Mouse (Mus musculus) limb, embryonic 13.5 days (tissue): ENCODE measurements around the gene Myadml2. TPM values are rescaled to one million over a fixed set of nuclear protein-coding genes. Genes with fewer than 3 reads are reported as not detected.

Experiments
- ATAC-seq: fragments of 200-750 bp; cut with Nextera tagmentation; 2 replicates; pipeline ENCODE4 v1.8.0; 2017; ENCODE audit warnings: low read depth, moderate number of reproducible peaks, moderate TSS enrichment; ENCODE audit not compliant: low FRiP score
- H3K27ac ChIP-seq: fragments of 300-500 bp; sonication (generic); 2 replicates; pipeline ENCODE4 v1.5.1; 2015; ENCODE audit warnings: inconsistent platforms, mild to moderate bottlenecking, moderate library complexity
- H3K27me3 ChIP-seq: fragments of 300-500 bp; sonication (generic); 2 replicates; pipeline ENCODE4 v1.6.1; 2015; ENCODE audit warnings: mild to moderate bottlenecking, inconsistent platforms
- H3K36me3 ChIP-seq: fragments of 300-500 bp; sonication (generic); 2 replicates; pipeline ENCODE4 v1.6.1; 2015; ENCODE audit warnings: inconsistent platforms, mild to moderate bottlenecking, moderate library complexity
- H3K4me1 ChIP-seq: fragments of 300-500 bp; sonication (generic); 2 replicates; pipeline ENCODE4 v1.6.1; 2015; ENCODE audit warnings: inconsistent platforms
- H3K4me2 ChIP-seq: fragments of 300-500 bp; sonication (generic); replicated peaks from 2 replicates; pipeline ENCODE4 v1.6.1; 2015; ENCODE audit warnings: inconsistent platforms, mild to moderate bottlenecking, moderate library complexity
- H3K4me3 ChIP-seq: fragments of 300-500 bp; sonication (generic); 2 replicates; pipeline ENCODE4 v1.5.1; 2015; ENCODE audit warnings: moderate library complexity, mild to moderate bottlenecking, inconsistent platforms
- H3K9ac ChIP-seq: fragments of 300-500 bp; sonication (generic); 2 replicates; pipeline ENCODE4 v1.6.1; 2015; ENCODE audit warnings: mild to moderate bottlenecking, inconsistent platforms
- H3K9me3 ChIP-seq: fragments of 300-500 bp; sonication (generic); 2 replicates; pipeline ENCODE4 v1.6.1; 2016; ENCODE audit warnings: inconsistent platforms
- WGBS: fragments of 180-500 bp; shearing (Covaris S2); methylation state at CpG from one replicate; pipeline ENCODE4 v1.1.7; 2015; 5-methylcytosine and 5-hydroxymethylcytosine counted together
- polyA plus RNA-seq: library from polyadenylated mRNA; unstranded; fragments of >200 nt; fragmentation: Nextera tagmentation; extraction: Ambion mirVana; gene quantifications from 2 replicates; pipeline ENCODE4 v1.2.1, GENCODE M21; 2015

The Myadml2 gene
- 0.36 and 1.3 TPM in 2 replicates for polyA plus RNA-seq

- H3K27ac ChIP-seq: no peak within 1 kb of the TSS
- H3K27me3 ChIP-seq: peaks cover 16% of the 10 kb centered on the region
- H3K9ac ChIP-seq: no peak within 1 kb of the TSS
- H3K36me3 ChIP-seq: no peaks in the 10 kb centered on the region
- H3K4me2 ChIP-seq: peak within 1 kb of the TSS; percentile 48
- H3K4me1 ChIP-seq: peaks cover 15% of the 10 kb centered on the region
- 8% methylated on average over 13 of the region's 13 CpGs for WGBS
- peak within 1 kb of the TSS; percentile 8; the same call in 1 of the 2 replicates for H3K4me3 ChIP-seq
- H3K9me3 ChIP-seq: no peaks in the 10 kb centered on the region
- ATAC-seq: no peak
These were observed at the start of gene Myadml2 for GRCm38 (mm10) chr11:120648001-120648476. Gene Myadml2, minus strand, starts transcription at chr11:120648158.

- Histone ChIP-seq H3K36me3 (peaks cover 77% of the 10 kb centered on the region), H3K27me3 (no peaks in the 10 kb centered on the region), H3K27ac (no peak overlapping the region), H3K9me3 (no peaks in the 10 kb centered on the region), H3K4me2 (no peak overlapping the region), H3K4me3 (no peak overlapping the region), H3K4me1 (peaks cover 28% of the 10 kb centered on the region), H3K9ac (peak overlapping the region; percentile 50; the same call in 1 of the 2 replicates)
- WGBS: 38% methylated on average over 10 of the region's 10 CpGs
- ATAC-seq: no peak
These were observed 49.8 kb upstream of the Myadml2 start for GRCm38 (mm10) chr11:120697741-120698140.

- H3K36me3 ChIP-seq: peaks cover 76% of the 10 kb centered on the region
- no peak overlapping the region for H3K27ac ChIP-seq
These were observed 48.6 kb upstream of the Myadml2 start for GRCm38 (mm10) chr11:120696568-120696967.

GRCm38 (mm10) chr11:120695641-120696040 lies 47.7 kb upstream of the Myadml2 start:
- Histone ChIP-seq H3K27me3 (no peaks in the 10 kb centered on the region), H3K9ac (peak overlapping the region; percentile 53), H3K4me1 (peaks cover 28% of the 10 kb centered on the region), H3K36me3 (peaks cover 73% of the 10 kb centered on the region), H3K9me3 (no peaks in the 10 kb centered on the region), H3K4me2 (peak overlapping the region; percentile 14; the same call in 1 of the 2 replicates), H3K27ac (peak overlapping the region; percentile 63; the same call in 1 of the 2 replicates), H3K4me3 (no peak overlapping the region)
- 10% methylated on average over 12 of the region's 12 CpGs for WGBS
- peak; percentile 25; the same call in 1 of the 2 replicates for ATAC-seq

More at GRCm38 (mm10) chr11:120696568-120696967, 48.6 kb upstream of the Myadml2 start:
- no peaks in the 10 kb centered on the region for H3K27me3 ChIP-seq
- peaks cover 28% of the 10 kb centered on the region for H3K4me1 ChIP-seq
- WGBS: 89% methylated on average over 6 of the region's 6 CpGs
- no peak overlapping the region for H3K9ac ChIP-seq
- H3K4me2 ChIP-seq: no peak overlapping the region
- H3K4me3 ChIP-seq: no peak overlapping the region
- ATAC-seq: no peak
- H3K9me3 ChIP-seq: no peaks in the 10 kb centered on the region

- H3K36me3 ChIP-seq: peaks cover 73% of the 10 kb centered on the region
- peak; percentile 57 for ATAC-seq
- H3K4me3 ChIP-seq: no peak overlapping the region
- H3K4me1 ChIP-seq: peaks cover 28% of the 10 kb centered on the region
- peak overlapping the region; percentile 63; the same call in 1 of the 2 replicates for H3K27ac ChIP-seq
- H3K9me3 ChIP-seq: no peaks in the 10 kb centered on the region
- no peaks in the 10 kb centered on the region for H3K27me3 ChIP-seq
- H3K4me2 ChIP-seq: no peak overlapping the region
- 8% methylated on average over 4 of the region's 4 CpGs for WGBS
- peak overlapping the region; percentile 26 for H3K9ac ChIP-seq
These were observed 47.2 kb upstream of the Myadml2 start for GRCm38 (mm10) chr11:120695184-120695583.

GRCm38 (mm10) chr11:120693461-120693860 lies 45.5 kb upstream of the Myadml2 start:
- ATAC-seq: no peak
- Histone ChIP-seq H3K4me1 (peaks cover 28% of the 10 kb centered on the region), H3K27ac (no peak overlapping the region), H3K36me3 (peaks cover 71% of the 10 kb centered on the region), H3K4me3 (no peak overlapping the region), H3K9me3 (no peaks in the 10 kb centered on the region), H3K9ac (no peak overlapping the region), H3K4me2 (no peak overlapping the region), H3K27me3 (no peaks in the 10 kb centered on the region)
- 87% methylated on average over 3 of the region's 3 CpGs for WGBS

GRCm38 (mm10) chr11:120692471-120693011 lies 44.6 kb upstream of the Myadml2 start:
- WGBS: 91% methylated on average over 4 of the region's 4 CpGs
- no peak for ATAC-seq

GRCm38 (mm10) chr11:120689365-120689764 lies 41.4 kb upstream of the Myadml2 start:
- no peak overlapping the region for H3K4me3 ChIP-seq
- no peaks in the 10 kb centered on the region for H3K9me3 ChIP-seq
- H3K27me3 ChIP-seq: no peaks in the 10 kb centered on the region
- no peak overlapping the region; the same call in 1 of the 2 replicates for H3K9ac ChIP-seq
- 0 out of 2 replicates have a peak, but pooled peaks cover under 1% of the 10 kb centered on the region for H3K4me1 ChIP-seq
- peaks cover 86% of the 10 kb centered on the region for H3K36me3 ChIP-seq
- H3K27ac ChIP-seq: no peak overlapping the region
- ATAC-seq: no peak
- WGBS: 80% methylated on average over 3 of the region's 3 CpGs
- no peak overlapping the region for H3K4me2 ChIP-seq

More at GRCm38 (mm10) chr11:120692471-120693011, 44.6 kb upstream of the Myadml2 start:
- no peak overlapping the region for H3K4me3 ChIP-seq
- H3K9me3 ChIP-seq: no peaks in the 10 kb centered on the region
- H3K27me3 ChIP-seq: no peaks in the 10 kb centered on the region
- peaks cover 21% of the 10 kb centered on the region for H3K4me1 ChIP-seq
- peaks cover 75% of the 10 kb centered on the region for H3K36me3 ChIP-seq
- H3K27ac ChIP-seq: no peak overlapping the region
- no peak overlapping the region for H3K9ac ChIP-seq
- no peak overlapping the region for H3K4me2 ChIP-seq

- ATAC-seq: no peak
- H3K27ac ChIP-seq: peak overlapping the region; percentile 83
- H3K4me2 ChIP-seq: no peak overlapping the region; the same call in 1 of the 2 replicates
These were observed 38.8 kb upstream of the Myadml2 start for GRCm38 (mm10) chr11:120686650-120687272.

GRCm38 (mm10) chr11:120684660-120685059 lies 36.7 kb upstream of the Myadml2 start:
- 85% methylated on average over 2 of the region's 2 CpGs for WGBS
- H3K27me3 ChIP-seq: no peaks in the 10 kb centered on the region
- no peak overlapping the region for H3K4me2 ChIP-seq
- no peak overlapping the region for H3K27ac ChIP-seq
- H3K36me3 ChIP-seq: peaks cover 91% of the 10 kb centered on the region
- H3K4me1 ChIP-seq: no peaks in the 10 kb centered on the region
- ATAC-seq: no peak
- no peaks in the 10 kb centered on the region for H3K9me3 ChIP-seq
- no peak overlapping the region for H3K4me3 ChIP-seq
- H3K9ac ChIP-seq: no peak overlapping the region

More at GRCm38 (mm10) chr11:120686650-120687272, 38.8 kb upstream of the Myadml2 start:
- no peak overlapping the region for H3K9ac ChIP-seq
- H3K9me3 ChIP-seq: no peaks in the 10 kb centered on the region
- H3K4me3 ChIP-seq: no peak overlapping the region
- H3K36me3 ChIP-seq: peaks cover 87% of the 10 kb centered on the region
- H3K4me1 ChIP-seq: no peaks in the 10 kb centered on the region
- WGBS: 77% methylated on average over 20 of the region's 20 CpGs
- no peaks in the 10 kb centered on the region for H3K27me3 ChIP-seq

- Histone ChIP-seq H3K36me3 (peaks cover 91% of the 10 kb centered on the region), H3K4me1 (no peaks in the 10 kb centered on the region), H3K27me3 (no peaks in the 10 kb centered on the region), H3K4me2 (no peak overlapping the region), H3K4me3 (no peak overlapping the region), H3K9ac (no peak overlapping the region), H3K27ac (no peak overlapping the region), H3K9me3 (no peaks in the 10 kb centered on the region)
- no peak for ATAC-seq
- WGBS: 76% methylated on average over 2 of the region's 2 CpGs
These were observed 36.1 kb upstream of the Myadml2 start for GRCm38 (mm10) chr11:120684086-120684485.

GRCm38 (mm10) chr11:120683536-120683935 lies 35.6 kb upstream of the Myadml2 start:
- Histone ChIP-seq H3K27ac (no peak overlapping the region), H3K4me1 (no peaks in the 10 kb centered on the region), H3K9ac (no peak overlapping the region), H3K4me3 (no peak overlapping the region), H3K4me2 (no peak overlapping the region), H3K36me3 (peaks cover 91% of the 10 kb centered on the region), H3K27me3 (no peaks in the 10 kb centered on the region), H3K9me3 (no peaks in the 10 kb centered on the region)
- ATAC-seq: no peak
- 94% methylated on average over 3 of the region's 3 CpGs for WGBS
